Mouse (Mus musculus) forebrain, embryonic 11.5 days (tissue): ENCODE measurements around the gene Cdh6. TPM values are rescaled to one million over a fixed set of nuclear protein-coding genes. Genes with fewer than 3 reads are reported as not detected.

Experiments
- ATAC-seq: fragments of 200-750 bp; cut with Nextera tagmentation; replicated peaks from 2 replicates; pipeline ENCODE4 v1.8.0; 2017; ENCODE audit warnings: moderate TSS enrichment; ENCODE audit not compliant: low FRiP score
- DNase-seq: peaks from one replicate; pipeline ENCODE4 v3.0.0-alpha.2; 2017; ENCODE audit warnings: low spot score
- H3K27ac ChIP-seq: fragments of 300-500 bp; sonication (generic); 2 replicates; pipeline ENCODE4 v1.5.1; 2014; ENCODE audit warnings: low read depth, low read length
- H3K27me3 ChIP-seq: fragments of 300-500 bp; sonication (generic); 2 replicates; pipeline ENCODE4 v1.6.1; 2014; ENCODE audit warnings: mild to moderate bottlenecking, low read length, mixed read lengths; ENCODE audit not compliant: control insufficient read depth, insufficient read depth
- H3K36me3 ChIP-seq: fragments of 300-500 bp; sonication (generic); 2 replicates; pipeline ENCODE4 v1.6.1; 2014; ENCODE audit warnings: mild to moderate bottlenecking, low read length, moderate library complexity, mixed read lengths; ENCODE audit not compliant: control insufficient read depth, insufficient read depth
- H3K4me1 ChIP-seq: fragments of 300-500 bp; sonication (generic); replicated peaks from 2 replicates; pipeline ENCODE4 v1.6.1; 2014; ENCODE audit warnings: low read length, mixed read lengths; ENCODE audit not compliant: control insufficient read depth, insufficient read depth
- H3K4me2 ChIP-seq: fragments of 300-500 bp; sonication (generic); 2 replicates; pipeline ENCODE4 v1.6.1; 2014; ENCODE audit warnings: low read depth, mild to moderate bottlenecking, low read length, moderate library complexity, mixed read lengths; ENCODE audit not compliant: severe bottlenecking
- H3K4me3 ChIP-seq: fragments of 300-500 bp; sonication (generic); 2 replicates; pipeline ENCODE4 v1.5.1; 2014; ENCODE audit warnings: low read depth, low read length
- H3K9ac ChIP-seq: fragments of 300-500 bp; sonication (generic); 2 replicates; pipeline ENCODE4 v1.6.1; 2014; ENCODE audit warnings: low read length
- H3K9me3 ChIP-seq: fragments of 300-500 bp; sonication (generic); 2 replicates; pipeline ENCODE4 v1.6.1; 2016; ENCODE audit warnings: low read length, mixed read lengths; ENCODE audit not compliant: control insufficient read depth
- WGBS: fragments of 180-500 bp; shearing (Covaris S2); extraction: QIAGEN DNeasy Blood & Tissue Kit; methylation state at CpG from one replicate; pipeline ENCODE4 v1.1.7; 2014; 5-methylcytosine and 5-hydroxymethylcytosine counted together
- polyA plus RNA-seq: library from polyadenylated mRNA; unstranded; fragments of >200 nt; fragmentation: Nextera tagmentation; extraction: Ambion mirVana; gene quantifications from 2 replicates; pipeline ENCODE4 v1.2.1, GENCODE M21; 2014

The Cdh6 gene
- 12.8 and 14.7 TPM in 2 replicates for polyA plus RNA-seq

GRCm38 (mm10) chr15:13173071-13173778, at the start of gene Cdh6:
Gene Cdh6, minus strand, starts transcription at chr15:13173675.
- Histone ChIP-seq H3K4me2 (peak within 1 kb of the TSS; percentile 51), H3K36me3 (no peaks in the 10 kb centered on the region), H3K4me1 (peaks cover 11% of the 10 kb centered on the region; the same call in 1 of the 2 replicates)

GRCm38 (mm10) chr15:13219727-13220454, 46.4 kb upstream of the Cdh6 start:
- no peak overlapping the region for H3K4me3 ChIP-seq
- no peaks in the 10 kb centered on the region for H3K9me3 ChIP-seq
- DNase-seq (no peak), ATAC-seq (peak; percentile 71)
- H3K36me3 ChIP-seq = no peaks in the 10 kb centered on the region
- no peak overlapping the region for H3K4me2 ChIP-seq
- WGBS = 42% methylated on average over 9 of the region's 9 CpGs
- H3K27ac ChIP-seq = no peak overlapping the region
- no peak overlapping the region for H3K9ac ChIP-seq
- no peaks in the 10 kb centered on the region for H3K4me1 ChIP-seq
- no peaks in the 10 kb centered on the region for H3K27me3 ChIP-seq

More at GRCm38 (mm10) chr15:13173071-13173778, at the start of gene Cdh6:
- Histone ChIP-seq H3K9me3 (no peaks in the 10 kb centered on the region), H3K9ac (peak within 1 kb of the TSS; percentile 79), H3K27ac (peak within 1 kb of the TSS; percentile 82), H3K27me3 (peaks cover 3% of the 10 kb centered on the region; the same call in 1 of the 2 replicates), H3K4me3 (peak within 1 kb of the TSS; percentile 73)
- ATAC-seq = peak; percentile 93
- 0% methylated on average over 41 of the region's 42 CpGs for WGBS
- DNase-seq = peak; percentile 90

GRCm38 (mm10) chr15:13217800-13218199, 44.3 kb upstream of the Cdh6 start:
- no peak overlapping the region for H3K27ac ChIP-seq
- no peak overlapping the region for H3K9ac ChIP-seq
- no peaks in the 10 kb centered on the region for H3K27me3 ChIP-seq
- 31% methylated on average over 3 of the region's 3 CpGs for WGBS
- no peak overlapping the region for H3K4me2 ChIP-seq
- no peak for ATAC-seq
- no peaks in the 10 kb centered on the region for H3K4me1 ChIP-seq
- DNase-seq = no peak
- no peak overlapping the region for H3K4me3 ChIP-seq
- H3K36me3 ChIP-seq = no peaks in the 10 kb centered on the region
- H3K9me3 ChIP-seq = no peaks in the 10 kb centered on the region

GRCm38 (mm10) chr15:13217161-13217560, 43.7 kb upstream of the Cdh6 start:
- ATAC-seq (no peak), DNase-seq (no peak)
- Histone ChIP-seq H3K9ac (no peak overlapping the region), H3K27me3 (no peaks in the 10 kb centered on the region), H3K9me3 (no peaks in the 10 kb centered on the region), H3K27ac (no peak overlapping the region), H3K4me2 (no peak overlapping the region), H3K4me1 (no peaks in the 10 kb centered on the region; the same call in 1 of the 2 replicates), H3K36me3 (no peaks in the 10 kb centered on the region), H3K4me3 (no peak overlapping the region)
- WGBS = 70% methylated on average over 1 of the region's 1 CpGs

- no peaks in the 10 kb centered on the region; the same call in 1 of the 2 replicates for H3K4me1 ChIP-seq
- no peaks in the 10 kb centered on the region for H3K36me3 ChIP-seq
- ATAC-seq = peak; percentile 55; the same call in 1 of the 2 replicates
- no peaks in the 10 kb centered on the region for H3K9me3 ChIP-seq
- no peak overlapping the region for H3K4me2 ChIP-seq
- H3K4me3 ChIP-seq = no peak overlapping the region
- no peak overlapping the region for H3K27ac ChIP-seq
- no peaks in the 10 kb centered on the region for H3K27me3 ChIP-seq
- DNase-seq = no peak
- WGBS = 53% methylated on average over 1 of the region's 1 CpGs
- no peak overlapping the region for H3K9ac ChIP-seq
These were observed 39.5 kb upstream of the Cdh6 start for GRCm38 (mm10) chr15:13212956-13213355.

- Histone ChIP-seq H3K36me3 (no peaks in the 10 kb centered on the region), H3K4me3 (no peak overlapping the region), H3K27ac (peak overlapping the region; percentile 28; the same call in 1 of the 2 replicates), H3K4me1 (no peaks in the 10 kb centered on the region; the same call in 1 of the 2 replicates), H3K9me3 (no peaks in the 10 kb centered on the region), H3K27me3 (no peaks in the 10 kb centered on the region), H3K9ac (no peak overlapping the region), H3K4me2 (no peak overlapping the region)
- WGBS = 2% methylated on average over 4 of the region's 4 CpGs
- DNase-seq (peak; percentile 51), ATAC-seq (peak; percentile 54)
These were observed 38.7 kb upstream of the Cdh6 start for GRCm38 (mm10) chr15:13212027-13212685.

GRCm38 (mm10) chr15:13210186-13210585, 36.7 kb upstream of the Cdh6 start:
- no peak for DNase-seq
- Histone ChIP-seq H3K4me1 (no peaks in the 10 kb centered on the region; the same call in 1 of the 2 replicates), H3K27me3 (no peaks in the 10 kb centered on the region), H3K9ac (no peak overlapping the region), H3K4me3 (no peak overlapping the region), H3K36me3 (no peaks in the 10 kb centered on the region), H3K9me3 (no peaks in the 10 kb centered on the region), H3K27ac (no peak overlapping the region), H3K4me2 (no peak overlapping the region)
- 90% methylated on average over 6 of the region's 6 CpGs for WGBS
- ATAC-seq = no peak

- Histone ChIP-seq H3K4me1 (no peaks in the 10 kb centered on the region; the same call in 1 of the 2 replicates), H3K4me2 (no peak overlapping the region), H3K9ac (no peak overlapping the region)
These were observed 35.2 kb upstream of the Cdh6 start for GRCm38 (mm10) chr15:13208716-13209115.

More at GRCm38 (mm10) chr15:13208716-13209115, 35.2 kb upstream of the Cdh6 start:
- 80% methylated on average over 7 of the region's 7 CpGs for WGBS
- Histone ChIP-seq H3K27me3 (no peaks in the 10 kb centered on the region), H3K27ac (no peak overlapping the region), H3K36me3 (no peaks in the 10 kb centered on the region), H3K4me3 (no peak overlapping the region), H3K9me3 (no peaks in the 10 kb centered on the region)
- DNase-seq = no peak
- no peak for ATAC-seq
